Mouse (Mus musculus): Measurements from ENCODE around the gene Irak4. TPM values are rescaled to one million over a fixed set of nuclear protein-coding genes. Genes with fewer than 3 reads are reported as not detected.

Irak4 gene
- total RNA-seq, 2 experiments from 2014 or later: 5.6 to 6.5 TPM

- DNase-seq: peak; percentile 53
These were observed 85.6 kb downstream of the Irak4 start, which contains the start of gene Tmem117 for GRCm38 (mm10) chr15:94628830-94629601. Gene Tmem117, plus strand, starts transcription at chr15:94629232.

GRCm38 (mm10) chr15:94630553-94630952, 87.1 kb downstream of the Irak4 start:
- DNase-seq: no peak

Other genes with a start within 250 kb of the Irak4 start
- gene Adamts20, start 78.2 kb upstream of the Irak4 start, total RNA-seq (2021): 1 to 10 TPM in 1 of 2 experiments, under 1 TPM in 1; 0.95 to 1.6 TPM
- 1 to 10 TPM; 2.8 to 3.0 TPM for gene Pus7l, start 96 bp upstream of the Irak4 start, total RNA-seq (2021)
- gene Twf1, start 46.2 kb downstream of the Irak4 start, total RNA-seq (2021): 10 to 100 TPM; 31.1 to 39.1 TPM
- gene Tmem117, start 85.6 kb downstream of the Irak4 start, total RNA-seq (2021): 1 to 10 TPM; 8.1 to 9.2 TPM

All from heart, postnatal 4 days (tissue).